Mouse (Mus musculus): ENCODE measurements at regions not wholly inside any gene's neighbourhood (a gene's known extent, or its start where the extent isn't known, plus 50 kb on each side); places are given as distances from the start of the nearest gene placed in this dataset.

GRCm38 (mm10) chr4:150800774-150801173 is 52.9 kb upstream of the Errfi1 start:
- no peak for DNase-seq

GRCm38 (mm10) chr4:150799550-150800398 is 53.9 kb upstream of the Errfi1 start:
- peak; percentile 49 for DNase-seq

DNA sequence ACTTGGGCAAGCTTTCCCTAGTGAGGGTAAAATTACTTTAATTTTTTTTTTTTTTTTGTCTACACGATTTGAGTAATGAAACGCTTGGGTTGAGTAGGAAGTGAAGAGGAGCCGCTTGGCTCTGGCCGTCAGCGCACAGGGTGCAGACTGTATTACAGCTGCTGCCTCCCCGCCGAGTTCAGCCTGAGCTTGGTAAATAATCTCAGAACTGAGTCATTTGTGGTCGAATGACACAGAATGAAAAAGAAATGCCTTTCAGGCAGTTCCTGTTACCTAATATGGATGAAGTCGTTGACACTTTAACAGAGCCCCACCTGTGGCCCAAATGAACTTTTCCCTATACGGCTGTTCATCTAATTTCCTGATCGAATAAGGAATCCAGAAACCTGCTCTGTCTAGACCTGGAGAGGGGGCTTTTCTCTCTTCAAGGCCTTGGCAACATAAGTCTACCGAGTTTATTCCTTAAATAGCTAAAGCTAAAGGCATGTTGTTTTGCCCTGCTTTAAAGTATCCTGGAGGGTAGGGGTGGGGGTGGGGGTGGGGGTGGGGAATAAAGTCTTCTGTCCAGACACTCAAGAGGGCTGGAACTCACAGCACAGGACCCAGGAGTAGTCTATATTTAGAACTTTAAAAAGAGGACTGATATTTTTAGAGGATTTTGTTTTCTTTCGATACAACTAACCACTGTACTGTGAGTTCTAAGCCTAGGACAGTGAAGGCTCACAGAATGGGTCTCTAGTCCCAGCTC is 54.8 kb upstream of the Errfi1 start:
- peak; percentile 59 for DNase-seq

GRCm38 (mm10) chr4:150798281-150798680 is 55.4 kb upstream of the Errfi1 start:
- no peak for DNase-seq

DNA sequence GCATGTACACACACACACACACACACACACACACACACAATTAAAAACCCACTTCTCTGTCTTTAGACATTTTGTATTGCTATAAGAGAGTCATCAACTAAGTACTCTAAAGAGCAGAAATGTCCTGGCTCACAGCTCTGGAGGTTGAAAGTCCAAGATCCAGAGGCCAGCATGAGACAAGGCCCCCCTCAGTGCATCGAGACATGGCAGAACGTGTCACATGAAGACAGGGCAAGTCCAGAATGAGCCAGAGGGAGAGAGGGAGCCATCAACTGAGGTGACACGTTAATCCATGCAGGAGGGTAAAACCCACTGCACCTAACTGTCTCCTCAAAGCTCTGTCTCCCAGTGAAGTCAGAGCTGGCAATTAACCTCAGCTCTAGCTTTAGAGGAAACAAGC is 56.7 kb upstream of the Errfi1 start:
- DNase-seq: no peak

DNA sequence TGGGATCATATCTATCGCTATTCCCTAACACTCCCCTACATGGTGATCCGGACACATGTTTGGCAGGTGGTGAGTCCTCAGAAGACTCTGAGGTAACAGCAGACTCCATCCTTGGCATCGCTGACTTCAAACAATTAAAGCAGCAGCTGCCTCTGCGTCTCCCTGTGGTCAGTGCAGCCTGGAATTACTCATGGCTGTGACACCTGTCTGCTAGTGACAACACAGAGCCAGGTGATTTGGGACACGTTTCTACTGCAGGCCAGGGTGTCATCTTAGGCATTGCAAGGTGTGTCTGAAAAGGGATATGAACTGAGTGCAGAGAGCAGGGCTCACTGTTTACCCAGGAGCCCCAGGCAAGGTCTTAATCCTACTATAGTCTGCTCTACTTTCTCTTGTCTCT is 58.8 kb upstream of the Errfi1 start:
- DNase-seq: no peak

DNA sequence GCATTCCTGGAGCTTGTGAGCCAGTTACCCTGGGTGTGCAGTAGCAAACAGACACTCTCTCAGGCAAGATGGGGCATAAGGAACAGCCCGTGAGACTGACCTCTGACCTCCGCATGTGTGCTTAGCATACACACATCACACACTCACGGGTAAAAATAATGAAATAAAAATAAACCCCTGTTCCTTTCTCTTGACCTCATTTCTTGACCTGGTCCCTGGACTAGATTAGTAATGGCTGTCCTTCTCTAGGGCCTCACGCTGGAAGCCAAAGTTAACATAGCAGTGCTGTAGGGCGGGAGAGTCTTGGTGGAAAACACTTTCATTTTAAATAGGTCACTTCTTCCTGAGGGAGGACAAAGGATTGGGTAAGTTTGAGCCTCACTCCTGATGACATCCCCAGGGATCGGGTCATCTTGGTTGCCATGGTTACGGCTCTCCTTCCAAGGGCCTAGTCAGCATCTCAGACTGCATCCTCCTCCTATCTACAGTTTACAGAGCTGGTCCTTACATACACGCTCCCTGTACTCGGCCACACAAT is 59.4 kb upstream of the Errfi1 start:
- no peak for DNase-seq

DNA sequence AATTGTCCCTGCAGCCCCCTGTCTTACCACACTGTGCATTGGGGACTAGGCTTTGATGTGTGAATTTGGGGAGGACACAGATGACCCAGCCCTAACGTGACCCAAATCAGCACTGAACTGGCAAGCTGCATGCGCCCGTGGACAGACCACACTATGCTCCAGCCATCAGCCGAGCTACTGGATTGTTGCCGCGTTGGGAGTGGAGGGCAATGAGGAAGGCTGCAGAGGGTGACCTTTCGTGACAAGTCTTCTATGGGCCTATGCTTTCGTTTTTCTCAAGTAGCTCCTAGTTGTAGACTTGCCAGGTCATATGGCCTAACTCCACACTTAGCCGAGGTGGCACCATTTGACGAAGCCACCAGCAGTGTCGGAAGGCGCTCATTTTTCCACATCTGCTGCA is 60.6 kb upstream of the Errfi1 start:
- no peak for DNase-seq

- no peak for DNase-seq
These were observed 64.6 kb upstream of the Errfi1 start for GRCm38 (mm10) chr4:150789166-150789565.

DNA sequence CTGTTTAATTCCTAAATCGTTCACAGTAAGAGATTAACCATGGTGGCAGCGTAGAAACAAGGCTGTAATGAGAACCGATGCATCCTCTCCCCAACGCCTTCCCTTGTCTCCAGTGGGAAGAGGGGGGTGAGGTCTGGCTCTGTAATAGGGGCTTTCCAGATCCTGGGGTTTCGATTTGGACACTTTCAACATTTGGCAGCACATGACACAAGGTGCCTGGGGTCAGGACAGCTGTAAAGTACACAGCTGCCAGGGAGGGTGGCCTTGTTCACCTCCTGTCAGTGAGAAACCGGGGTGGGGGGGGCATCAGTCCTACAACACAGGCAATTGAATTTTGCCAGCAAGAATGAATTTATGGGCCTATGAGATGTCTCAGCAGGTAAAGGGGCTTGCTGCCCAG is 66.6 kb upstream of the Errfi1 start:
- no peak for DNase-seq

GRCm38 (mm10) chr4:150786651-150787050 is 67.1 kb upstream of the Errfi1 start:
- DNase-seq: no peak

GRCm38 (mm10) chr4:150784491-150785451 is 68.9 kb upstream of the Errfi1 start:
- DNase-seq: no peak

GRCm38 (mm10) chr4:150781304-150781703 is 72.4 kb upstream of the Errfi1 start:
- no peak for DNase-seq

- no peak for DNase-seq
These were observed 74.4 kb upstream of the Errfi1 start for GRCm38 (mm10) chr4:150779340-150779739.

- DNase-seq: no peak
These were observed 75.0 kb upstream of the Errfi1 start for GRCm38 (mm10) chr4:150778683-150779082.

- DNase-seq: no peak
These were observed 77.8 kb upstream of the Errfi1 start for GRCm38 (mm10) chr4:150775695-150776521.

DNA sequence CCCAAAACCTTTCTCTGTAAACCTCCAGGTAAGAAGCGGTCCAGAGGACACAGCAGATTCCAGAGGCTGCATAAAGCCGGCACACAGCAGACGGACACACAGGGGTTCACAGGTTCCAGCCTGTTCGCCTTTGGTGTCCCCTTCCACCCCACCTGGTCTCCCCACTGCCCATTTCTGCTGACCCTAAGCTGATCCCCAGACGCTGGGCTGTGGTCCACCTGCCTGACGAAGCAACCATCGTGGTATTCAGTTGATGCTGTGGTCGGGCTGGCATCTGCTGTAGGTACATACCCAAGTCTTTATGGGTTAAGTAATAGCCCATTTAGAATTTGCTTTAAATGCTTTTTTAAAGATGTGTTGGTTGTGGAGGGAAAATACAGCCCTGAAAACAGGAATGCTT is 78.4 kb upstream of the Errfi1 start:
- DNase-seq: no peak

DNA sequence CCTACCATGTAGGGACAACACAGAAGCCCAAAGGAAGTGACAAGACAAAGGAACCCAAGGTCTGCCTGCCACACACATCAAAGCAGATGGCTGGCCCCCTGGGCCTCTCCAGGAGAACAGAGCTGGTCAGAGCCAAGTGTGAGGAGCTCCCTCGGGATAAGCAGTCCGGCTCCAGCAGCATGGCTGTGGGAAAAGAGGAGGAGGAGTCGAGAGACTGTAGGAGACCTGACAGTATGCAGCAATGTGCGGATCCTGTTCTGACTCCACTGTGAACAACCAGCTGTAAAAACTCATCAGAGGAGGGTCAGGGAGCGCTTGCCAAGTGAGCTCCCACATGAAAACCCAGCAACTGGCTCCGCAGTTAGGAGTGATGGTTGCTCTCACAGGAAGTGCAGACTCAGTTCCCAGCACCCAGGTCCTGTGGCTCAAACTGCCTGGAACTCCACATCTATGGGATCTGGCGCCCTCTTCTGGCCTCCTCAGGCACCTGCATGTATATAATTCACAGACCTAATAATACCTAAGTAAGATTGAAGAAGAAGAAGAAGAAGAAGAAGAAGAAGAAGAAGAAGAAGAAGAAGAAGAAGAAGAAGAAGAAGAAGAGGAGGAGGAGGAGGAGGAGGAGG is 79.3 kb upstream of the Errfi1 start:
- no peak for DNase-seq

DNA sequence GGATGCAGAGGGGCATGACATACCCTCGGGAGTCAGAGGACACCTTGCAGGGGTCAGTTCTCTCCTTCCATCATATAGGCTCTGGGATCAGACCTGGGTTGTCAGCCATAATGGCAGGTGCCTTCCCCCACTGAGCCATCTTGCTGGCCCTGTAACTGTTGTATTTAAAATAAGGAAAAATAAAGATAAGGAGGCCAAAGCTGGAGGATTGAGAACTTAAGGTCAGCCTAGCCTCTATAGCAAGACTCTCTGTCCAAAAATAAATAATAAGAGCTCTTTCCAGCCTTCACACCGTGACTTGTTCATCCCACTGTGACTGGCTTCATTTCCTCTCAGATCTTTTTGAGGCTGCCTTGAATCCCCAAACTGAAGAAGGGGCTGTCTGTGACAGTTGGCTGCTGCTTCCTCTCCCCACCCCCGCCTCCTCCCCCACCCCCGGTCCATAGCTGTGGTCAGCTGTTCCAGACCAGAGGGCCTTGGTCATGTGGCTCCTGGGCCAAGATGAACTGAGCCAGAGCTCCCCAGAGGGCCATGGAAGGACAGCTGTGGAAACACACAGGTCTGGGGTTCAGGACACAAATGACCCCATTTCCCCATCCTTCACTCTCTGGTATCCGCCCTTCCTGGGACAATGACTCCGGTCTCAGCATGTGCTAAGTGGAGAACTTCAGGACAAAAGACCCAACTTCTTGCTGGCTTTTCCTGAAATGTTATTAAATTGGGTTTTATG is 81.6 kb upstream of the Errfi1 start:
- DNase-seq: no peak

DNA sequence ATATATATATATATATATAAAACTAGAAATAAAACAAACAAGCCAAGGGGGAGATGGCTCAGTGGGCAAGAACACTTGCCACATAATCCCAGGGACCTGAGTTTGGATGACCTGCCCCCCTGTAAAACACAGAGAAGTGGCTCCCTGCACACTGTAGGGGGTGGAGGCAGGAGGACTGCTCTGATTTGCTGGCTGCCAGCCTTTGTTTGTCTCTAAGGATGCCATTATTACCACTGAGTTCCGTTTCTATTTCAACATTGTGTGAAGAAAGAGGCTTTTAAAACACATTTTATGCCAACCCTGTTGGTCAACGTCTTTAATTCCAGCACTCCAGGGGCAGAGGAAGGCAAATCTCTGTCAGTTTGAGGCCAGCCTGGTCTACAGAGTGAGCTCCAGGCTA is 82.2 kb upstream of the Errfi1 start:
- DNase-seq: no peak

- DNase-seq: no peak
These were observed 84.7 kb upstream of the Errfi1 start for GRCm38 (mm10) chr4:150769043-150769442.
